Mouse (Mus musculus): ENCODE measurements around the gene Dnttip2. TPM values are rescaled to one million over a fixed set of nuclear protein-coding genes. Genes with fewer than 3 reads are reported as not detected.
"Not testable (repeated sequence)": the region's sequence is repeated elsewhere in the genome, so short reads cannot be mapped to it uniquely, and the experiment has no call there.

The Dnttip2 gene
- polyA plus RNA-seq, 1 experiment from 2014 or later, result 39.2 TPM

DNA sequence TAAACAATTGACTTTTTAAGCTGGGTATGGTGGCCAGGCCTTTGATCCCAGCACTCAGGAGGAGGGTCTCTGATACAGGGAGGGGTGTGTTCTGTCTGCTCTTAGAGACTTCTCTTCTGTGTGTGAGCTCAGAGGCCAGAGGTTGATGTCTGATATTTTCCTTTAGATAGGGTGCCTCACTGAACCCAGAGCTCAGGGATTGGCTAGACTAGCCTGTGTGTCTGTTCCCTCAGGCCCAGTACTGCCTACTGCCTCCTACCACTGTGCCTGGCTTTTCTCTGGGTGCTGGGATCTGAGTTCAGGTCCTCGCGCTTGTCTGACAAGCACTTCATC, 26.5 kb upstream of the Dnttip2 start:
- H3K4me3 ChIP-seq (ENCODE audit: low read depth, low read length), result no peak overlapping the region
- TF ChIP-seq EP300 (optimal IDR thresholded peaks at IDR 0.05), result no peak
- no peak for TF ChIP-seq CTCF (IDR thresholded peaks at IDR 0.05; ENCODE audit: low read depth)

DNA sequence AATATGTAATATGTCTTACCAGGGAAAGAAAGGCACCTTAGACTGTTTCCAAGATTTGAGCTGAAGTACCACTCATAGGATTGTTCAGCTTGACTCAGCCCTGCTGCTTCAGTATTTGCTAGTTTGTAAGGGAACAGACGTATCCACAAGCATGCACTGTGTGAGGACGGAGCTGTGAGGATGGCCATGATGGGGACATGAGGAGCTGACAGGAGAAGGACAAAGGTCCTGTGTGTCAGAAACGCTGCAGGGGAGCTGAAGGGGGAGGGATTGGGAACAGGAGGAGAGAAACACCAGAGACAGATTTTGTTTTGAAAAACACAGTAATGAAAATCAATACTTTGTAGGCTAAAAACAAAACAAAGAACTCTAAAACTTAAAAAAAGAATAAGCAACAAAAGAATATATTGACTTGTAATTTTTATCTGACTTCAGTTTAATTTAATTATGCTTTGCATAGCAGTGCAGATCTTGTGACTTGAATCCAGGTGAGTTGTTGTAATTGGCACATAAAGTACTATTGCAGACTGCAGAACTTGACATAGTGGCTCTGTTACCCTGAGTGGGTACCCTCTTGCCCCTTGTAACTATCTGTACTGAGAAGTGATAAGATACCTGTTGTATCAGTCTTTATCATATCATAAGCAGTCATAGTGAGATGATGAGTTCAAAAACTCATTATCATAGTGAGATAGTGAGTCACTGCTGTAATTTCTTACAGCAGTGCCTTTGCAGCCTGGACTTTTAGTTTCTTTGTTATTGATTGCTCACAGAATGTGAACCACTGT, 21.5 kb upstream of the Dnttip2 start:
- no peak for TF ChIP-seq EP300 (optimal IDR thresholded peaks at IDR 0.05)
- TF ChIP-seq CTCF (IDR thresholded peaks at IDR 0.05; ENCODE audit: low read depth), result no peak
- Histone ChIP-seq H3K27ac (replicated peaks) (no peak overlapping the region), H3K9me3 (ENCODE audit: control insufficient read depth, low read length) (no peaks in the 10 kb centered on the region), H3K36me3 (ENCODE audit: control insufficient read depth, insufficient read depth, low read length) (no peaks in the 10 kb centered on the region), H3K4me1 (replicated peaks; ENCODE audit: control insufficient read depth, insufficient read depth) (no peaks in the 10 kb centered on the region), H3K4me3 (ENCODE audit: low read depth, low read length) (no peak overlapping the region), H3K4me2 (replicated peaks; ENCODE audit: low read depth) (no peak overlapping the region), H3K9ac (ENCODE audit: low read length) (no peak overlapping the region), H3K27me3 (ENCODE audit: control insufficient read depth, insufficient read depth, low read length) (no peaks in the 10 kb centered on the region)
- ATAC-seq (ENCODE audit: low FRiP score, low TSS enrichment) (no peak), DNase-seq (ENCODE audit: low spot score) (no peak)
- 62% methylated on average over 3 of the region's 3 CpGs for WGBS

More for the DNA sequence above, 26.5 kb upstream of the Dnttip2 start:
- H3K4me1 ChIP-seq (replicated peaks; ENCODE audit: control insufficient read depth, insufficient read depth), result peaks cover 2% of the 10 kb centered on the region; the same call in 1 of the 2 replicates
- H3K36me3 ChIP-seq (ENCODE audit: control insufficient read depth, insufficient read depth, low read length), result no peaks in the 10 kb centered on the region
- H3K4me2 ChIP-seq (replicated peaks; ENCODE audit: low read depth), result peak overlapping the region; percentile 25; the same call in 1 of the 2 replicates
- no peak overlapping the region for H3K9ac ChIP-seq (ENCODE audit: low read length)
- no peak for DNase-seq (ENCODE audit: low spot score)
- WGBS, result 98% methylated on average over 2 of the region's 2 CpGs
- H3K9me3 ChIP-seq (ENCODE audit: control insufficient read depth, low read length), result no peaks in the 10 kb centered on the region
- no peak for ATAC-seq (ENCODE audit: low FRiP score, low TSS enrichment)
- H3K27ac ChIP-seq (replicated peaks), result no peak overlapping the region; the same call in 1 of the 2 replicates
- no peaks in the 10 kb centered on the region for H3K27me3 ChIP-seq (ENCODE audit: control insufficient read depth, insufficient read depth, low read length)

DNA sequence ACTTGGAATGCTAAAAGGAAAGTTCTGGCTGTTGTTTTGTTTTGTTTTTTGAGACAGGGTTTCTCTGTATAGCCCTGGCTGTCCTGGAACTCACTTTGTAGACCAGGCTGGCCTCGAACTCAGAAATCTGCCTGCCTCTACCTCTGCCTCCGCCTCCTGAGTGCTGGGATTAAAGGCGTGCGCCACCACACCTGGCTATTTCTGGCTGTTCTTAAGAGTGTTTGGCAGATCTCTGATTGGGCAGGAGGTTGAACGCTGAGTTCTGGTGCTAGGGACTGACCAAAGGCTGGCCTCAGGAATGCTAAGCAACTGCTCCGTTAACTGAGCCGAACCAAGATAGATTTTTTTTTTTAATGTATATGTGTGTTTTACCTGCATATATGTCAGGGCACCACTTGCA, 20.1 kb upstream of the Dnttip2 start:
- DNase-seq (ENCODE audit: low spot score); H3K27ac ChIP-seq (replicated peaks); H3K9ac ChIP-seq (ENCODE audit: low read length); H3K9me3 ChIP-seq (ENCODE audit: control insufficient read depth, low read length); H3K27me3 ChIP-seq (ENCODE audit: control insufficient read depth, insufficient read depth, low read length); H3K36me3 ChIP-seq (ENCODE audit: control insufficient read depth, insufficient read depth, low read length); H3K4me3 ChIP-seq (ENCODE audit: low read depth, low read length); H3K4me2 ChIP-seq (replicated peaks; ENCODE audit: low read depth); ATAC-seq (ENCODE audit: low FRiP score, low TSS enrichment); H3K4me1 ChIP-seq (replicated peaks; ENCODE audit: control insufficient read depth, insufficient read depth): not testable (repeated sequence)
- 83% methylated on average over 7 of the region's 7 CpGs for WGBS

DNA sequence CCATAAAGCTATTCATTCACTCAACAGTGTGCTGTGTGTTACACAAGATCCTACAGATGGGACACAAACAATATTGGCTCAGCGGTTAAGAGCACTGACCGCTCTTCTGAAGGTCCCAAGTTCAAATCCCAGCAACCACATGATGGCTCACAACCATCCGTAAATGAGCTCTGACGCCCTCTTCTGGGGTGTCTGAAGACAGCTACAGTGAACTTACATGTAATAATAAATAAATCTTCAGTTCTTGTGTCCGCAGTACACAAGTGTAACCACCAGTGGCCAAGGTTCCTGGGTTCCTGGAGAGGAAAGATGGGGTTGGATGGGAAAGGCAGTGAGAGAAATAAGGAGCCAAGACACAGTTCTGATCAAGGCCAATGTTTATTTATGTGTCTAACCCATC, 4.2 kb upstream of the Dnttip2 start:
- Histone ChIP-seq H3K9ac (ENCODE audit: low read length) (no peak overlapping the region), H3K4me1 (replicated peaks; ENCODE audit: control insufficient read depth, insufficient read depth) (no peaks in the 10 kb centered on the region), H3K4me3 (ENCODE audit: low read depth, low read length) (no peak overlapping the region), H3K4me2 (replicated peaks; ENCODE audit: low read depth) (no peak overlapping the region), H3K9me3 (ENCODE audit: control insufficient read depth, low read length) (no peaks in the 10 kb centered on the region), H3K27ac (replicated peaks) (no peak overlapping the region), H3K36me3 (ENCODE audit: control insufficient read depth, insufficient read depth, low read length) (peaks cover 4% of the 10 kb centered on the region; the same call in 1 of the 2 replicates), H3K27me3 (ENCODE audit: control insufficient read depth, insufficient read depth, low read length) (no peaks in the 10 kb centered on the region)
- 62% methylated on average over 5 of the region's 5 CpGs for WGBS
- DNase-seq (ENCODE audit: low spot score), result no peak
- TF ChIP-seq EP300 (optimal IDR thresholded peaks at IDR 0.05), result no peak
- TF ChIP-seq CTCF (IDR thresholded peaks at IDR 0.05; ENCODE audit: low read depth), result peak; percentile 57
- no peak for ATAC-seq (ENCODE audit: low FRiP score, low TSS enrichment)

DNA sequence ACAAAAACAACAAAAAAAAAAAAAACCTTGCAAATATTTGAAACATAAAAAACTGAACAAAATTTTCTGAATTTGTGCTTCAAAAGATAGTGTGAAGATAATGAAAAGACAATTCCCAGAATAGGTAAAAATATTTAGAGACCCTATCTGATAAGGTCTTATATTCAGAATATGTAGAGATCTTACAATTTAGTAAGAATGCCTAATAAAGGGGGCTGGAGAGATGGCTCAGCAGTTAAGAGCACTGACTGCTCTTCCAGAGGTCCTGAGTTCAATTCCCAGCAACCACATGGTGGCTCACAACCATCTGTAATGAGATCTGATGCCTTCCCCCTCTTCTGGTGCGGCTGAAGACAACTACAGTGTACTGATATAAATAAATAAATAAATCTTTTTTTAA, 1.6 kb upstream of the Dnttip2 start:
- 78% methylated on average over 1 of the region's 1 CpGs for WGBS
- not testable (repeated sequence) for H3K4me2 ChIP-seq (replicated peaks; ENCODE audit: low read depth); H3K27me3 ChIP-seq (ENCODE audit: control insufficient read depth, insufficient read depth, low read length); DNase-seq (ENCODE audit: low spot score); H3K9ac ChIP-seq (ENCODE audit: low read length); H3K27ac ChIP-seq (replicated peaks); H3K4me3 ChIP-seq (ENCODE audit: low read depth, low read length); H3K36me3 ChIP-seq (ENCODE audit: control insufficient read depth, insufficient read depth, low read length); H3K9me3 ChIP-seq (ENCODE audit: control insufficient read depth, low read length); H3K4me1 ChIP-seq (replicated peaks; ENCODE audit: control insufficient read depth, insufficient read depth); ATAC-seq (ENCODE audit: low FRiP score, low TSS enrichment)

DNA sequence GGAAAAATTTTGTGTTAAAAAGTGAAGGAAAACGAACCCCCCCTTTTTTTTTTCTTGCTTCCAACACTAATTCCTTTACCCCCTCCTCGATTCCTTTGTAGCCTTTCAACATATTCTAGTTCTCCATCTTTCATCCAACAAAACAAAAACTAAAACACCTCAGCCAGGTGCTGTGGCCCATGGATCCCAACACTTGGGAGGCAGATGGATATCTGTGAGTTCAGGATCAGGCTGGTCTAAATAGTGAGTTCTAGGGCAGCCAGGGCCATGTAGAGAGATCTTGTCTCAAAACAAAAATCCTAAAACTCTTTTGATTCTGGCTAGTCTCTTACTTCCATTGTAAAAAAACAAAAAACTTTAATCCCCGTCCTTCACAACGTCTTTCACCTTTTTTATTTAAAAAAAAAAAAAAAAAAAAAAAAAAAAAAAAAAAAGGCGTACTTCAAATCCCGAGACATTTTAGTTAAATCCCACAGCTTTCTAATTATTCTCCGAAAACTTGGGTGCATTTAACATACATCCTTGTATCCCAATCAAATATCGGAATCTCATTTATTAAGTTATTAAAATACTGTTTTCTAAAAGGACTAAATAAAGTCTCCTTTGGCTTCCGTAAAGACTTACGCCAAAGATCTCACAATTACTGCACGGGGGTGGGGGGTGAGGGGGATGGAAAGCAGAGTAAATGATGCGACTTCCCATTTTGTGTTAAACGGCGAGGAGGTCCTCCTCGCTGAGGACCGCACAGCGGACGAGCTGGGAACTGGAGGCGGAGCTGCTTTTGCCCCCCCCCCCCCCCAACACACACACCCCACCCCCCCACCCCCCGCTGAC, 564 bp upstream of the Dnttip2 start:
- TF ChIP-seq EP300 (optimal IDR thresholded peaks at IDR 0.05) (no peak), CTCF (IDR thresholded peaks at IDR 0.05; ENCODE audit: low read depth) (peak; percentile 48; the same call in 1 of the 2 replicates)
- Histone ChIP-seq H3K9me3 (ENCODE audit: control insufficient read depth, low read length) (no peaks in the 10 kb centered on the region), H3K36me3 (ENCODE audit: control insufficient read depth, insufficient read depth, low read length) (peaks cover 12% of the 10 kb centered on the region), H3K9ac (ENCODE audit: low read length) (no peak overlapping the region; the same call in 1 of the 2 replicates), H3K27ac (replicated peaks) (no peak overlapping the region), H3K4me1 (replicated peaks; ENCODE audit: control insufficient read depth, insufficient read depth) (no peaks in the 10 kb centered on the region), H3K4me3 (ENCODE audit: low read depth, low read length) (peak overlapping the region; percentile 98), H3K4me2 (replicated peaks; ENCODE audit: low read depth) (peak overlapping the region; percentile 42; the same call in 1 of the 2 replicates), H3K27me3 (ENCODE audit: control insufficient read depth, insufficient read depth, low read length) (no peaks in the 10 kb centered on the region)
- ATAC-seq (ENCODE audit: low FRiP score, low TSS enrichment), result no peak
- DNase-seq (ENCODE audit: low spot score), result no peak
- WGBS, result 10% methylated on average over 19 of the region's 20 CpGs

All from stomach, postnatal 0 days (tissue).